Mouse (Mus musculus) T-helper 17 cell (primary cell): ENCODE data around the gene Gm12695.

ENCODE experiments used
- in situ Hi-C, 2 experiments: fragments of 300-600 bp; cut with MboI, MseI; formaldehyde crosslinking; loops; 1 replicate in 1 of 2; 2 replicates in 1 of 2; pipeline ENCODE4 v1.15.1; 2025; ENCODE audit warnings: high pct_unique_total_duplicates in 2 of 2

Gene Gm12695

GRCm38 (mm10) chr4:96698218-96698561 is 86.8 kb downstream of the Gm12695 start:
- in situ Hi-C loops = no loop called here

DNA sequence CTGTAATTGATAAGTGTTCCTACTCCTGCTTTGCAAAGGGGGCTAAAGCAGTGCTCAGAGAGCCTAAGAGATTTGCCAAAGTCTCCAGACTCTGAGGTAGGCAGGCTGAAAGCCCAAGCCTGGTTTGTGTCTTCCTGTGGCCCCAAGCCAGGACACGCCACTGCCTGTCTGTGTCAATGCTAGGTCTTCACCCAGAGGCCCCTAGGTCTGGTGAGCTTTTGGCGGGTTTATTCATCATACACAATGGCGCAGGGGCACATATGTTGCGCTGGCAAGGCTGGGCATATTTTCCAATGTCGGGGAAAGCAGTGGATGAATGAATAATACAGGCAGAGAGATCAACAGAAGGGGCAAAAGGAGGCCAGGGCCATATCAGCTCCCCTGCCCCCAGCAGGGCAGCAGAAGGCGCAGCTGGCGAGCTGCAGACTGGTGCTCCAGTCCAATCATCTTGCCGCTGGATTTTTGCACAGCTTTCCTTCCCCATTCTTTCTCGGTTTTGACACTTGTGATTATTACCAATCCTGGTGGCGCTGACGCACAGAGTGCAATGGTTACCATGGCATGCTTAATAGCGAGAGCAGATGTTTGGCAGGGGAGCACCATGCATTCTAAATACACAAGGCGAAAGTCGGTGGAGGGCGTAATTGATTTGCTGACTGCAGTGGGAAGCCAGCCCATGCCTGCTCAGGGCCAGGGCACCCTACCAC is 87.3 kb downstream of the Gm12695 start:
- in situ Hi-C loops = no loop called here

- in situ Hi-C loops = no loop called here
These were observed 88.2 kb downstream of the Gm12695 start for GRCm38 (mm10) chr4:96696614-96697360.

- in situ Hi-C loops = no loop called here
These were observed 97.6 kb downstream of the Gm12695 start for GRCm38 (mm10) chr4:96687358-96687803.

GRCm38 (mm10) chr4:96683474-96683873 is 101.5 kb downstream of the Gm12695 start:
- in situ Hi-C loops = no loop called here

DNA sequence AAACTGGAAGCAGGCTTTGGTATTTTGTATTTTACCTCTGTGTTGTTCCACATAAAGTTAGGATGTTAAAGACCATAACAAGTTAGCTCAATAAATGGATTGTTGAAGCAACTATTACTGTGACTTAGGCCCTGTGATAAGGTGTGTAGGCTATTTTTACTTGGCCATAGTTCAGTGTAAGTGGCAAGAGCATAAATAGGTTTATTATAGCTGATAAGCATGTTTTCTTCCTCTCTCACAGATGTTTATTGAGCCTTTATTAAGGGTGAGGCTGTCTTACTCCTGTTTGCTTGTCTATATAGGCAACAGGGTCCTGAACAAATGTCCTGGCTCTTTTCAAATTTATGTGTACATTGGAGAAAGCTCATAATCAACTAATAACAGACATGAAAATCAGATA is 104.0 kb downstream of the Gm12695 start:
- in situ Hi-C loops = no loop called here

DNA sequence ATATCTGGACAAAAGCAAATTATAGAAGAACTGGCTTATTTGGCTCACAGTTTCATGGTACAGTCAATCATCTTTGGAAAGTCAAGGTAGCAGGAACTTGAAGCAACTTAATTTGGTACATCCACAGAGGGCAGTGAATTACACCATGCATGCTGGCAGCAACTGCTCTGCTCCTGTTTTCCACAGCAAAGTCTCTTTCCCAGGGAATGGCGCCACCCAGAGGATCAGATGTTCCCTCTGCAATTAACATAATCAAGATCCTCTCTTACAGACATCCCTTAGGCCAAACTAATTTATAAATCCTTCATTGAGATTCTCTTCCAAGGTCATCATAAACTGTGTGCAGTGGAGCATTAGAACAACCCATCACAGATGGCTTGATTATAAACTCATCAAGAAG is 104.8 kb downstream of the Gm12695 start:
- in situ Hi-C loops = no loop called here
